Mouse (Mus musculus) CH12.LX (cell line): ENCODE data around the gene Ubap2.

Source experiments
- CHD1 ChIP-seq: IDR thresholded peaks from 2 replicates; pipeline ENCODE4 v1.6.1; 2012; ENCODE audit warnings: low read depth, low read length, improper control_type of control experiment, inconsistent platforms
- CTCF ChIP-seq, 2 experiments: IDR thresholded peaks in 1 of 2; conservative IDR thresholded peaks in 1 of 2; 2 replicates each; pipeline ENCODE4 v1.5.1; 2011 to 2012; ENCODE audit warnings: low read depth in 2 of 2, low read length in 2 of 2, improper control_type of control experiment in 1 of 2, inconsistent platforms in 1 of 2, mild to moderate bottlenecking in 1 of 2, moderate library complexity in 1 of 2
- E2F4 ChIP-seq: IDR thresholded peaks from 2 replicates; pipeline ENCODE4 v1.6.1; 2011; ENCODE audit warnings: low read depth, low read length, improper control_type of control experiment; ENCODE audit not compliant: insufficient replicate concordance
- MAX ChIP-seq: IDR thresholded peaks from 2 replicates; pipeline ENCODE4 v1.6.1; 2011; ENCODE audit warnings: low read length, improper control_type of control experiment
- MYC ChIP-seq: IDR thresholded peaks from 2 replicates; pipeline ENCODE4 v1.6.1; 2011; ENCODE audit warnings: low read depth, mild to moderate bottlenecking, improper control_type of control experiment, low read length
- POLR2A ChIP-seq: IDR thresholded peaks from 2 replicates; pipeline ENCODE4 v1.6.1; 2011; ENCODE audit warnings: low read depth, mild to moderate bottlenecking, improper control_type of control experiment, low read length
- TBP ChIP-seq: conservative IDR thresholded peaks from 2 replicates; pipeline ENCODE4 v1.6.1; 2011; ENCODE audit warnings: low read depth, low read length, improper control_type of control experiment
- USF1 ChIP-seq: IDR thresholded peaks from 2 replicates; pipeline ENCODE4 v1.6.1; 2014; ENCODE audit warnings: low read depth, mild to moderate bottlenecking, inconsistent platforms, low read length, improper control_type of control experiment
- ZNF384 ChIP-seq: IDR thresholded peaks from 2 replicates; pipeline ENCODE4 v1.6.1; 2012; ENCODE audit warnings: low read depth, low read length, improper control_type of control experiment, inconsistent platforms

GRCm38 (mm10) chr4:41314141-41315129, 39.5 kb upstream of the Ubap2 start, which contains the start of gene Dcaf12:
- peak; percentile 88 for TF ChIP-seq TBP
- TF ChIP-seq ZNF384: no peak
- no peak; the same call in 1 of the 2 replicates for TF ChIP-seq MYC
- TF ChIP-seq USF1: no peak
- 0 out of 2 replicates have a peak, but pooled peaks have one; percentile 77 for TF ChIP-seq E2F4
- TF ChIP-seq CHD1: 0 out of 2 replicates have a peak, but pooled peaks have one; percentile 11
- TF ChIP-seq POLR2A: peak; percentile 88
- TF ChIP-seq MAX: no peak; the same call in 1 of the 2 replicates
- no peak for TF ChIP-seq CTCF (conservative IDR thresholded peaks at IDR 0.05 in 1 of 2, IDR thresholded peaks at IDR 0.05 in 1 of 2; ENCODE audit: low read depth in 2 of 2, low read length in 2 of 2)
